Mouse (Mus musculus): ENCODE measurements at regions not wholly inside any gene's neighbourhood (a gene's known extent, or its start where the extent isn't known, plus 50 kb on each side); places are given as distances from the start of the nearest gene placed in this dataset.

- in situ Hi-C loops (cut with MboI, MseI) = no loop called here
These were observed 58.8 kb upstream of the Snx7 start for GRCm38 (mm10) chr3:117927527-117927926.
